Comparison of ENCODE assay signal across 11 mouse cellular contexts in genomic region chr15:100706226-100706625, GRCm38 (mm10). TPM values are rescaled to one million over a fixed set of nuclear protein-coding genes. Genes with fewer than 3 reads are reported as not detected.
DNase-seq lines count a peak whose midpoint lies in the region; ATAC-seq lines count a peak whose summit lies in the region.
"Had no signal": no experiment of that assay in that cellular context is flagged by ENCODE, and none has a peak within 500 bp of the region (broad histone marks: within the 10 kb centered on the region; RNA-seq: fewer than 3 reads in every experiment).

No protein-coding gene starts in this region.

- no peak overlapping the region for H3K4me3 ChIP-seq in forebrain, embryonic 10.5 days
- H3K4me3 ChIP-seq in forebrain, embryonic 15.5 days, result no peak overlapping the region
- H3K4me3 ChIP-seq in megakaryocyte, embryonic 14.5 days (replicated peaks), result peak overlapping the region; percentile 86
- no peak overlapping the region for H3K4me3 ChIP-seq in hindbrain, embryonic 16.5 days (ENCODE audit: low read length)
- H3K4me3 ChIP-seq: heart, embryonic 13.5 days; lung, embryonic 15.5 days had no signal

- no peak overlapping the region for H3K9ac ChIP-seq in forebrain, embryonic 15.5 days (replicated peaks)
- H3K9ac ChIP-seq in hindbrain, embryonic 16.5 days (ENCODE audit: low read depth, low read length), result no peak overlapping the region
- H3K9ac ChIP-seq: heart, embryonic 13.5 days; lung, embryonic 15.5 days had no signal

- 0 out of 2 replicates have a peak overlapping the region, but pooled peaks have one; percentile 32 for H3K27ac ChIP-seq in forebrain, embryonic 10.5 days
- no peak overlapping the region for H3K27ac ChIP-seq in forebrain, embryonic 15.5 days (replicated peaks)
- no peak overlapping the region for H3K27ac ChIP-seq in hindbrain, embryonic 16.5 days (ENCODE audit: low read depth, low read length)
- H3K27ac ChIP-seq: heart, embryonic 13.5 days; lung, embryonic 15.5 days had no signal

- H3K4me1 ChIP-seq in forebrain, embryonic 10.5 days, result peaks cover 23% of the 10 kb centered on the region
- peaks cover 5% of the 10 kb centered on the region; the same call in 1 of the 2 replicates for H3K4me1 ChIP-seq in forebrain, embryonic 15.5 days
- H3K4me1 ChIP-seq in megakaryocyte, embryonic 14.5 days, result peaks cover 81% of the 10 kb centered on the region
- H3K4me1 ChIP-seq in hindbrain, embryonic 16.5 days (ENCODE audit: control insufficient read depth, insufficient read depth, low read depth, low read length), result peaks cover 4% of the 10 kb centered on the region; the same call in 1 of the 2 replicates
- H3K4me1 ChIP-seq: lung, embryonic 15.5 days had no signal

- ATAC-seq in forebrain, embryonic 15.5 days (replicated peaks), result no peak
- ATAC-seq in hindbrain, embryonic 16.5 days, result no peak

- peaks cover 30% of the 10 kb centered on the region for H3K27me3 ChIP-seq in forebrain, embryonic 10.5 days (ENCODE audit: poor library complexity, severe bottlenecking)
- peaks cover 5% of the 10 kb centered on the region; the same call in 1 of the 2 replicates for H3K27me3 ChIP-seq in forebrain, embryonic 15.5 days
- peaks cover 67% of the 10 kb centered on the region for H3K27me3 ChIP-seq in megakaryocyte, embryonic 14.5 days (replicated peaks)
- no peaks in the 10 kb centered on the region for H3K27me3 ChIP-seq in splenic B cell, adult 2 months (ENCODE audit: control insufficient read depth, insufficient read depth, low read length, poor library complexity, severe bottlenecking)
- H3K27me3 ChIP-seq in hindbrain, embryonic 16.5 days (replicated peaks; ENCODE audit: control insufficient read depth, insufficient read depth, low read length), result peaks cover 6% of the 10 kb centered on the region; the same call in 1 of the 2 replicates

- no peaks in the 10 kb centered on the region for H3K36me3 ChIP-seq in forebrain, embryonic 10.5 days (replicated peaks)
- no peaks in the 10 kb centered on the region for H3K36me3 ChIP-seq in forebrain, embryonic 15.5 days
- H3K36me3 ChIP-seq in megakaryocyte, embryonic 14.5 days (replicated peaks; ENCODE audit: low read length), result peaks cover 23% of the 10 kb centered on the region
- peaks cover 1% of the 10 kb centered on the region; the same call in 1 of the 2 replicates for H3K36me3 ChIP-seq in splenic B cell, adult 2 months (ENCODE audit: control insufficient read depth, insufficient read depth, low read length, poor library complexity, severe bottlenecking)
- no peaks in the 10 kb centered on the region for H3K36me3 ChIP-seq in hindbrain, embryonic 16.5 days (ENCODE audit: control insufficient read depth, insufficient read depth, low read length)
- H3K36me3 ChIP-seq: heart, embryonic 13.5 days; lung, embryonic 15.5 days had no signal

- no peak overlapping the region for H3K4me2 ChIP-seq in forebrain, embryonic 15.5 days (replicated peaks)
- H3K4me2 ChIP-seq in hindbrain, embryonic 16.5 days (ENCODE audit: low read length), result no peak overlapping the region
- H3K4me2 ChIP-seq: heart, embryonic 13.5 days; lung, embryonic 15.5 days had no signal

- 61% methylated on average over 8 of the region's 8 CpGs for WGBS in forebrain, embryonic 10.5 days
- 73% methylated on average over 8 of the region's 8 CpGs for WGBS in forebrain, embryonic 15.5 days
- 73% methylated on average over 8 of the region's 8 CpGs for WGBS in hindbrain, embryonic 16.5 days

- H3K9me3 ChIP-seq in forebrain, embryonic 10.5 days, result no peaks in the 10 kb centered on the region
- H3K9me3 ChIP-seq in forebrain, embryonic 15.5 days, result no peaks in the 10 kb centered on the region
- H3K9me3 ChIP-seq in megakaryocyte, embryonic 14.5 days, result no peaks in the 10 kb centered on the region
- H3K9me3 ChIP-seq in hindbrain, embryonic 16.5 days (ENCODE audit: control insufficient read depth, low read length), result no peaks in the 10 kb centered on the region
- H3K9me3 ChIP-seq: heart, embryonic 13.5 days; lung, embryonic 15.5 days had no signal

- DNase-seq in forebrain, embryonic 10.5 days (ENCODE audit: extremely low spot score, low spot score), result no peak
- DNase-seq in c-Kit-positive CD71-negative TER-119-negative erythroid progenitor cells, embryonic 14.5 days (ENCODE audit: low read depth), result peak; percentile 64
- peak; percentile 90 for DNase-seq in splenic B cell, adult 2 months (ENCODE audit: low read depth, low spot score)
- no peak for DNase-seq in frontal cortex, postnatal 14 days (ENCODE audit: low spot score in 2 of 2)
- no peak for DNase-seq in adrenal gland, adult 18-20 months (ENCODE audit: low spot score in 2 of 2)
- DNase-seq: cerebellum, postnatal 14 days had no signal

RNA-seq across cellular contexts. Expression of gene Cela1, which starts 18.5 kb away (rescaled TPM):
- 1.4 and 1.8 TPM in 2 replicates for polyA plus RNA-seq in forebrain, embryonic 10.5 days (2016; fragmentation: Nextera tagmentation; extraction: Ambion mirVana)
- polyA plus RNA-seq in forebrain, embryonic 15.5 days (2015; fragmentation: Nextera tagmentation; extraction: Ambion mirVana), result 0.43 and 0.97 TPM in 2 replicates
- polyA plus RNA-seq in megakaryocyte, embryonic 14.5 days (2012; ENCODE audit: insufficient read depth, low replicate concordance), result 12.5 and 23.0 TPM in 2 replicates
- 1.4 and 2.0 TPM in 2 replicates for polyA plus RNA-seq in hindbrain, embryonic 16.5 days (2015; fragmentation: Nextera tagmentation; extraction: Ambion mirVana)
- 10 to 100 TPM; 46.7 to 87.1 TPM for total RNA-seq in adrenal gland, adult 18-20 months (2021)

RNA-seq across cellular contexts. Expression of gene Galnt6, which starts 22.9 kb away (rescaled TPM):
- polyA plus RNA-seq in forebrain, embryonic 10.5 days (2016; fragmentation: Nextera tagmentation; extraction: Ambion mirVana), result not detected in 2 replicates
- polyA plus RNA-seq in forebrain, embryonic 15.5 days (2015; fragmentation: Nextera tagmentation; extraction: Ambion mirVana), result 0.13 and 0.27 TPM in 2 replicates
- polyA plus RNA-seq in megakaryocyte, embryonic 14.5 days (2012; ENCODE audit: insufficient read depth, low replicate concordance), result 2.3 TPM in 1 of 2 replicates, not detected in the other
- 0.17 and 0.30 TPM in 2 replicates for polyA plus RNA-seq in hindbrain, embryonic 16.5 days (2015; fragmentation: Nextera tagmentation; extraction: Ambion mirVana)
- total RNA-seq in adrenal gland, adult 18-20 months (2021), result 1 to 10 TPM; 4.2 to 5.6 TPM

RNA-seq across cellular contexts. Expression of gene Bin2, which starts 36.9 kb away (rescaled TPM):
- polyA plus RNA-seq in forebrain, embryonic 10.5 days (2016; fragmentation: Nextera tagmentation; extraction: Ambion mirVana), result 3.3 and 3.6 TPM in 2 replicates
- polyA plus RNA-seq in forebrain, embryonic 15.5 days (2015; fragmentation: Nextera tagmentation; extraction: Ambion mirVana), result 1.2 and 2.0 TPM in 2 replicates
- 2,082 and 2,619 TPM in 2 replicates for polyA plus RNA-seq in megakaryocyte, embryonic 14.5 days (2012; ENCODE audit: insufficient read depth, low replicate concordance)
- 1.6 and 1.9 TPM in 2 replicates for polyA plus RNA-seq in hindbrain, embryonic 16.5 days (2015; fragmentation: Nextera tagmentation; extraction: Ambion mirVana)
- 1 to 10 TPM; 1.8 to 4.3 TPM for total RNA-seq in adrenal gland, adult 18-20 months (2021)

RNA-seq across cellular contexts. Expression of gene Slc4a8, which starts 55.3 kb away (rescaled TPM):
- 10.1 and 10.8 TPM in 2 replicates for polyA plus RNA-seq in forebrain, embryonic 10.5 days (2016; fragmentation: Nextera tagmentation; extraction: Ambion mirVana)
- polyA plus RNA-seq in forebrain, embryonic 15.5 days (2015; fragmentation: Nextera tagmentation; extraction: Ambion mirVana), result 20.7 and 22.8 TPM in 2 replicates
- 0.02 TPM in 1 of 2 replicates, not detected in the other for polyA plus RNA-seq in megakaryocyte, embryonic 14.5 days (2012; ENCODE audit: insufficient read depth, low replicate concordance)
- polyA plus RNA-seq in hindbrain, embryonic 16.5 days (2015; fragmentation: Nextera tagmentation; extraction: Ambion mirVana), result 24.7 and 27.9 TPM in 2 replicates
- total RNA-seq in adrenal gland, adult 18-20 months (2021), result 1 to 10 TPM; 3.9 to 6.1 TPM

Comparison
In these comparisons a context has a peak if more than half of its experiments do, and no peak if none do; other contexts are left out.
1. DNase-seq: peak in c-Kit-positive CD71-negative TER-119-negative erythroid progenitor cells, embryonic 14.5 days (single experiment) and splenic B cell, adult 2 months (single experiment); none in forebrain, embryonic 10.5 days (single experiment), frontal cortex, postnatal 14 days (0 of 2) and adrenal gland, adult 18-20 months (0 of 2).
2. RNA of gene Bin2, which starts 36.9 kb away (polyA plus RNA-seq): 2,082 to 2,619 TPM in megakaryocyte, embryonic 14.5 days; 3.3 to 3.6 TPM in forebrain, embryonic 10.5 days, 1.2 to 2.0 TPM in forebrain, embryonic 15.5 days and 1.6 to 1.9 TPM in hindbrain, embryonic 16.5 days; every median in the first group is over 100 times any median in the second.